Mouse (Mus musculus) midbrain, embryonic 11.5 days (tissue): ENCODE measurements around the gene Arhgef1. TPM values are rescaled to one million over a fixed set of nuclear protein-coding genes. Genes with fewer than 3 reads are reported as not detected.
A peak's percentile ranks its signal among the peaks of the same experiment; 100 is the strongest.

Experiments used
- ATAC-seq: fragments of 200-750 bp; cut with Nextera tagmentation; 2 replicates; pipeline ENCODE4 v1.8.0; 2017; ENCODE audit warnings: moderate TSS enrichment, moderate library complexity; ENCODE audit not compliant: low FRiP score
- DNase-seq: peaks from one replicate; pipeline ENCODE4 v3.0.0; 2015; ENCODE audit warnings: low spot score; ENCODE audit errors: missing footprints
- H3K27ac ChIP-seq: fragments of 300-500 bp; sonication (generic); 2 replicates; pipeline ENCODE4 v1.5.1; 2014; ENCODE audit warnings: low read depth, low read length
- H3K27me3 ChIP-seq: fragments of 300-500 bp; sonication (generic); 2 replicates; pipeline ENCODE4 v1.6.1; 2014; ENCODE audit warnings: mild to moderate bottlenecking, low read length, moderate library complexity, mixed read lengths; ENCODE audit not compliant: control insufficient read depth, insufficient read depth
- H3K36me3 ChIP-seq: fragments of 300-500 bp; sonication (generic); 2 replicates; pipeline ENCODE4 v1.6.1; 2014; ENCODE audit warnings: mild to moderate bottlenecking, low read length, moderate library complexity, mixed read lengths; ENCODE audit not compliant: control insufficient read depth, insufficient read depth
- H3K4me1 ChIP-seq: fragments of 300-500 bp; sonication (generic); 2 replicates; pipeline ENCODE4 v1.6.1; 2014; ENCODE audit warnings: low read length; ENCODE audit not compliant: control insufficient read depth, insufficient read depth
- H3K4me2 ChIP-seq: fragments of 300-500 bp; sonication (generic); 2 replicates; pipeline ENCODE4 v1.6.1; 2014; ENCODE audit warnings: mild to moderate bottlenecking, moderate library complexity
- H3K4me3 ChIP-seq: fragments of 300-500 bp; sonication (generic); 2 replicates; pipeline ENCODE4 v1.5.1; 2014; ENCODE audit warnings: low read depth, low read length
- H3K9ac ChIP-seq: fragments of 300-500 bp; sonication (generic); 2 replicates; pipeline ENCODE4 v1.6.1; 2014; ENCODE audit warnings: low read length
- H3K9me3 ChIP-seq: fragments of 300-500 bp; sonication (generic); 2 replicates; pipeline ENCODE4 v1.6.1; 2016; ENCODE audit warnings: low read length; ENCODE audit not compliant: control insufficient read depth
- WGBS: fragments of 180-500 bp; shearing (Covaris S2); extraction: QIAGEN DNeasy Blood & Tissue Kit; methylation state at CpG from one replicate; pipeline ENCODE4 v1.1.7; 2014; 5-methylcytosine and 5-hydroxymethylcytosine counted together
- polyA plus RNA-seq: library from polyadenylated mRNA; unstranded; fragments of >200 nt; fragmentation: Nextera tagmentation; extraction: Ambion mirVana; gene quantifications from 2 replicates; pipeline ENCODE4 v1.2.1, GENCODE M21; 2014

The Arhgef1 gene
- polyA plus RNA-seq, 1 experiment from 2014 or later: 37.7 TPM

DNA sequence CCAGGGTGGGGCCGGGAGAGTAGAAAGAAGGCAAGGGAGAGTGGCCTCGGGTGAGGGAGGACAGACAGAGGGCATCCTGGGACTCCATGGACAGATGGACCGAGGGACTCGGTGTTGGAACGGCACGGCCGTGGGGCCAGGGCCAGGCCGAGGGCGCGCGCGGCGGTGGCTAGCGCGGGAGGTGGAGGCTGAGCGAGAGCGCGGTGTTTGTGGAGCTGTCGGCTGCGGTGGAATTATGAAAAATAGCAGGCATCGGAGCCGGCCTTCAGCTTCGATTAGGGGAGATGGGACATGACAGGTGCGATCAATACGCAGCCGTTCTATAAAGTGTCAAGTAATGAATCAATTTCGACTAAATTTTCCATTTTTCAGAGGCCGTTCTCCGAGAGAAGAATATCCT, 46.1 kb downstream of the Arhgef1 start:
- peak; percentile 91 for DNase-seq
- no peak overlapping the region for H3K27ac ChIP-seq
- 3% methylated on average over 29 of the region's 29 CpGs for WGBS
- peaks cover 31% of the 10 kb centered on the region for H3K4me1 ChIP-seq
- H3K36me3 ChIP-seq: no peaks in the 10 kb centered on the region
- H3K27me3 ChIP-seq: peaks cover 83% of the 10 kb centered on the region
- H3K4me3 ChIP-seq: peak overlapping the region; percentile 10; the same call in 1 of the 2 replicates
- H3K4me2 ChIP-seq: peak overlapping the region; percentile 23; the same call in 1 of the 2 replicates
- no peaks in the 10 kb centered on the region for H3K9me3 ChIP-seq
- no peak for ATAC-seq
- no peak overlapping the region; the same call in 1 of the 2 replicates for H3K9ac ChIP-seq

DNA sequence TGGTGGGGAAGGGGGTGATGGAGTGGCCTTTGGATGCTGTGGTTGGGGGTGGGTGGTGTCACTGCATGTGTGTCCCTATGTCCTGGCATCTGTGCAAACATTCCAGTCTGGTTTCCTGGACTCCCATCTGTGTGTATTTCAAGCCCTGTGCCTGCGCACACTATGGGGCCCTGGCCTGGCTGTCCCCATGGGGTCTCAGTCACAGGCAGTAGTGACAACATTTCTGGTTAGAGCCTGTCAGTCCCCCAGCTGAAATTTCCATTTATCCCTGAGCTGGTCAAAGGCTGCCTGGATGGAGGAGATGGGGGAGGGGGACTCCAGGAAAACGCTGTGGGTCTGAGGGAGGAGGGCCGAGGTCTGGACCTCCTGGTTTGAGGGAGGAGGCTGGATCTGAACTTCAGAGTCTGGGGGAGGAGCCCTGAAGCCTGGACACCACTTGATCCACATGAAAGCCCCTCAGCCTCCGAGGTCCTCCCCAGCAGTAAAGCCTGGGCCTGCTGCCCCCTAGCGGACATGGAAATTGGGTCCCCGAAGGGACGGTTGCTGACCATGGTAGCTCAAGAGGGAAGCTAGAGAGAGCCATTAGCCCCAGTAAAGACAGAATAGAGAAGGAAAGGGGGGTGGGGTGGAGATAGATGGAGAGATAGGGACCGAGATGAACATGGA, 47.4 kb downstream of the Arhgef1 start:
- DNase-seq: peak; percentile 100
- Histone ChIP-seq H3K4me1 (peaks cover 31% of the 10 kb centered on the region), H3K9ac (no peak overlapping the region), H3K9me3 (no peaks in the 10 kb centered on the region), H3K27me3 (peaks cover 80% of the 10 kb centered on the region), H3K27ac (peak overlapping the region; percentile 40; the same call in 1 of the 2 replicates), H3K36me3 (no peaks in the 10 kb centered on the region), H3K4me2 (no peak overlapping the region), H3K4me3 (no peak overlapping the region)
- 2% methylated on average over 8 of the region's 8 CpGs for WGBS
- peak; percentile 80 for ATAC-seq

DNA sequence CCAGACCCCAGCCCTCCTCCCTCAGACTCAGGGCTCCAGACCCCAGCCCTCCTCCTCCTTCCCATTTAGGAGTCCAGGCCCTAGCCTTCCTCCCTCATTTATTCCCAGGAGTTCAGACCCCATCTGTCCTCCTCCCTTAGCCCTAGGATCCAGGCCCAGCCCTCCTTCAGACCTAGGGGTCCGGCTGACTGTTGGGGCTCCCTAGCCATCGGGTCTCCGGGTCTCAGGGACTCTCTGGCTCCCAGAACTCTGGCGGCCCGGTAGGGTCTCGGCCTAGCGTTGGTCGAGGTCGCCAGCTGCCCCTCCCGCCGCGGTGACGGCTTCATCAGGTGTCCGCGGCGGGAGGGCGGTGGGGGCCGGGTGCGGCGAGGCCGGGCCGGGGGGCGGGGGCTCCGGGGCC, 51.3 kb downstream of the Arhgef1 start:
- Histone ChIP-seq H3K4me1 (peaks cover 29% of the 10 kb centered on the region), H3K4me3 (peak overlapping the region; percentile 34), H3K9me3 (no peaks in the 10 kb centered on the region), H3K27ac (no peak overlapping the region), H3K9ac (peak overlapping the region; percentile 58), H3K36me3 (no peaks in the 10 kb centered on the region), H3K27me3 (peaks cover 50% of the 10 kb centered on the region), H3K4me2 (peak overlapping the region; percentile 55)
- peak; percentile 91 for DNase-seq
- 0% methylated on average over 24 of the region's 24 CpGs for WGBS
- no peak for ATAC-seq

DNA sequence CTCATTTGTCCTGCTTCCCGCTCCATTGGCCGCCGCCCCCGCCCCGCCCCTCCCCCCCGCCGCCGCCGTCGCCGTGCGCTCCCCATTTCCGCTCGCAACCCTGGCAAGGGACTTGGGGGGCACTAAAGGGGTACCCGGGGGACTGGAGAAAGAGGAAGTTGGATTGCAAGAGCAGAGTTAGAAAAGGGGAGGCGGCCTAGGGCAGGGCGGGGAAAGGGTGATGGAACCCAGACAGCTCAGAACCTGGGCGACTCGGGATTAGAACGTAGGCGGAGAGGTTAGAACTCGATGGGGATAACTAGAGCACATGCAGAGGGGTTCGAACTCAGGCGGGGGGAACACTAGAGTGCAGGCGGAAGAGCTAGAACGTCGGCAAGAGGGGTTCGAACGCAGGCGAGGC, 51.7 kb downstream of the Arhgef1 start:
- peaks cover 45% of the 10 kb centered on the region for H3K27me3 ChIP-seq
- ATAC-seq: no peak
- no peaks in the 10 kb centered on the region for H3K36me3 ChIP-seq
- H3K4me3 ChIP-seq: peak overlapping the region; percentile 34
- no peak overlapping the region for H3K27ac ChIP-seq
- 2% methylated on average over 30 of the region's 30 CpGs for WGBS
- peaks cover 25% of the 10 kb centered on the region for H3K4me1 ChIP-seq
- DNase-seq: peak; percentile 92
- peak overlapping the region; percentile 58 for H3K9ac ChIP-seq
- no peaks in the 10 kb centered on the region for H3K9me3 ChIP-seq
- H3K4me2 ChIP-seq: peak overlapping the region; percentile 55

DNA sequence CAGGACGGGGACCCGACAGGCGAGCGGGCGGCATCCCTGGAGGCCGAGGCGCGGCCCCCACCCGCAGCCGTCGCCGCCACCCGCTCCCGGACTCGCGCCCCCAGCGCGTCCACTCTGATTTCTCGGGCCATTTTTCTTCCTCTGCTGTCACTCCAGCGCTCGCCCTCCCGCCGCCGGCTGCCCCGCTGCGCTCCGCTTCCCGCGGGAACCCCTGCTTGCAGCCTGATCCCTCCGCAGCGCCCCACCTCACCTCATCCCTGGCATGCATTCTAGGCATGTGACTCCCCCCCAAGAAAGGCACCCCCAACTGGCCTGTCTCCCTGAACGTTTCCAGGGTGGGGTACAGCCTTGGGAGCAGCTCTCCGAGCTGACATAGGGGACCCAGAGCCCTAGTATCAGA, 52.5 kb downstream of the Arhgef1 start:
- Histone ChIP-seq H3K4me3 (peak overlapping the region; percentile 34), H3K4me1 (peaks cover 18% of the 10 kb centered on the region), H3K9me3 (no peaks in the 10 kb centered on the region), H3K36me3 (no peaks in the 10 kb centered on the region), H3K9ac (peak overlapping the region; percentile 46), H3K27me3 (peaks cover 40% of the 10 kb centered on the region), H3K27ac (no peak overlapping the region), H3K4me2 (peak overlapping the region; percentile 55)
- no peak for ATAC-seq
- peak; percentile 80 for DNase-seq
- WGBS: 3% methylated on average over 23 of the region's 33 CpGs

DNA sequence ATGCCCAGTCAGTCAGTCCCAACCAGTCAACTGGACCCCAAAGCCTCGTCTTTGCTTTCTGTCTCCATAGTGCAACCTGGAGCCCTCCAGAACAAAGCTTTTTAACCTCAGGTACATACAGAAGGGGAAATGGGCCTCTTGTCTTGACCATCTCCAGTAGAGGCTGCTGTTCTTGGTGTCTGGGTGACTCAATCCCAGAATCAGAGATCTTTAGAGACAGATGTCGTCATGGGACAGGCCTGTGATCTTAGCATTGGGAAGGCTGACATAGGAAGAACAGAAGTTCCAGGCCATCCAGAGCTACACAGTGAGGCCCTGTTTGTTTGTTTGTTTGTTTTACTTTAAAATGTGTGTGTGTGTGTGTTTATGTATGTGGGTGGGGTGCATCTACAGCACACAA, 61.6 kb downstream of the Arhgef1 start:
- Histone ChIP-seq H3K9me3 (no peaks in the 10 kb centered on the region), H3K27me3 (no peaks in the 10 kb centered on the region), H3K4me2 (no peak overlapping the region), H3K4me1 (no peaks in the 10 kb centered on the region), H3K4me3 (no peak overlapping the region), H3K36me3 (no peaks in the 10 kb centered on the region; the same call in 1 of the 2 replicates), H3K27ac (no peak overlapping the region), H3K9ac (no peak overlapping the region)
- 81% methylated on average over 2 of the region's 2 CpGs for WGBS
- DNase-seq (no peak), ATAC-seq (no peak)

DNA sequence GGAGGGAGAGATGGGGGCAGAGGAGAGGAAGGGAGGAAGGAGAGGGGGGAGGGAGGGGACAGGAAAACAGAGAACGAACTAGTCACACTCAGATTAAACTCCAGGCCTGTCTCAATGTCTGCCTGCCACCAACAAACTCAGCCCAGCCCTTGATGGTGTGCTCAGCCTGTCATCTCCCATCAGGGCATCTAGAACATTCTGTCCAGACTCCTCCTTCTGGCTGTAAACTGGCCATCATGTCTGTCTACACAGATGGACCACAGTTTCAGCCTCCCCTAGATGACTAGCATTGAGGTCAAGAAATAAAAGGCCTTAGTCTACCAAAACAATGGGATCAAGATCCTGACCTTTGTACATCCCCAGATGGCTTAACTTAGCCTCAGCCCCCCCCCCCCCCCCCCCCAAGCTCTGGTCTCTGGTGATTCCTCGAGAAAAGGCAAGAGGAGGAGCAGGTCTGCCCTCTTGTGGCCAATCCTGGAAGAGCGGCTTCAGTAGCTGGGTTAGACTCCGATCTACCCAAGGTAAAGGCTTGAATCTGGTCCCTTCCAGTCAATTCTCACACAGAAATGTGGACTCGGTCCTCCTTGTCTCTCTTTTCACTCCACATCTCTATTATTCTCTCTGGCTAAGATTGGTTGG, 62.3 kb downstream of the Arhgef1 start:
- H3K4me1 ChIP-seq: no peaks in the 10 kb centered on the region
- 5% methylated on average over 5 of the region's 5 CpGs for WGBS
- H3K27me3 ChIP-seq: no peaks in the 10 kb centered on the region

DNA sequence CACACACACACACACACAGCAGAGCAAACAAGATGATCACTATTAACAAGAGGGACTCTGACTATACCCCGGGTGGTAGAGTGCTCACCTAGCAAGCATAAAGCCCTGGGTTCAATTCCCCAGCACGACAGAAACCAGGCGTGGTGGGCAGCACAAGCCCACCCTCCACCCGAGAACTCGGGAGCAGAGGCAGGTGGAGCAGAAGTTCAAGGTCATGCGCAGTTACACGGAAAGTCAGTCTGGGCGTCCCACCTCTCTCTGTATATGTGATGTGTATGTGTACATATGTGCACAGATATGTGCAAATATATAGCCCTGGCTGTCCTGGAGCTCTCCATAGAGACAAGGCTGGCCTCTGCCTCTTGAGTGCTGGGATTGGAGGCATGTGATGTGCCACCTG, 65.3 kb downstream of the Arhgef1 start:
- Histone ChIP-seq H3K4me1 (peaks cover 5% of the 10 kb centered on the region; the same call in 1 of the 2 replicates), H3K4me2 (no peak overlapping the region), H3K9ac (no peak overlapping the region), H3K36me3 (no peaks in the 10 kb centered on the region; the same call in 1 of the 2 replicates), H3K9me3 (no peaks in the 10 kb centered on the region), H3K27me3 (no peaks in the 10 kb centered on the region), H3K4me3 (no peak overlapping the region), H3K27ac (no peak overlapping the region)
- no peak for ATAC-seq
- DNase-seq: no peak
- WGBS: 86% methylated on average over 8 of the region's 8 CpGs

More for the DNA sequence above, 62.3 kb downstream of the Arhgef1 start:
- DNase-seq (peak; percentile 100), ATAC-seq (peak; percentile 55)
- no peaks in the 10 kb centered on the region for H3K9me3 ChIP-seq
- no peak overlapping the region for H3K4me2 ChIP-seq
- no peak overlapping the region for H3K27ac ChIP-seq
- H3K36me3 ChIP-seq: no peaks in the 10 kb centered on the region; the same call in 1 of the 2 replicates
- H3K9ac ChIP-seq: no peak overlapping the region
- H3K4me3 ChIP-seq: no peak overlapping the region

DNA sequence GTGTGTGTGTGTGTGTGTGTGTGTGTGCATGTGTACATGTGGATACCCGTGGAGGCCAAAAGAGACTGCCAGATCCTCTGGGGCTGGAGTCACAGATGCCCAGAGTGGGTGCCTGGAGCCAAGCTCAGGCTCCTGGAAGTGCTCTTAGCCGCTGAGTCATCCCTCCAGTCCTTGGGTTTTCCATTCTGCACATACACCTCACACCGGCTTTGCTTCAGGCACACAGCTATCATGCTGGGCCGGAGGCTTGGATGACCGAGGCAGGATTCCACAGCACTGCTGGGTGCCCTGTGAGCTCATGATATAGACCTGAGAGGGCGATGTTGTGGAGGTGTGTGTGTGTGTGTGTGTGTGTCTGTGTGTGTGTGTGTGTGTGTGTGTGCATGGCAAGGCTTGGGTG, 65.8 kb downstream of the Arhgef1 start:
- Histone ChIP-seq H3K4me1 (peaks cover 5% of the 10 kb centered on the region; the same call in 1 of the 2 replicates), H3K4me3 (no peak overlapping the region), H3K9ac (no peak overlapping the region), H3K27me3 (no peaks in the 10 kb centered on the region), H3K36me3 (no peaks in the 10 kb centered on the region; the same call in 1 of the 2 replicates), H3K27ac (no peak overlapping the region), H3K9me3 (no peaks in the 10 kb centered on the region), H3K4me2 (no peak overlapping the region)
- peak; percentile 82 for DNase-seq
- no peak for ATAC-seq
- WGBS: 70% methylated on average over 6 of the region's 6 CpGs
